Mouse (Mus musculus): ENCODE data around the gene Ddr2.

The Ddr2 gene

GRCm38 (mm10) chr1:169946004-169946403, 164.6 kb downstream of the Ddr2 start:
- DNase-seq = no peak

GRCm38 (mm10) chr1:169939345-169939744, 171.2 kb downstream of the Ddr2 start:
- DNase-seq = no peak

GRCm38 (mm10) chr1:169934005-169934725, 176.4 kb downstream of the Ddr2 start:
- peak; percentile 28 for DNase-seq

- DNase-seq = no peak
These were observed 178.3 kb downstream of the Ddr2 start for GRCm38 (mm10) chr1:169932122-169932746.

GRCm38 (mm10) chr1:169931698-169932097, 178.9 kb downstream of the Ddr2 start:
- no peak for DNase-seq

GRCm38 (mm10) chr1:169928454-169928971, 182.0 kb downstream of the Ddr2 start, which contains the start of gene Ccdc190:
Gene Ccdc190, plus strand, starts transcription at chr1:169928648.
- DNase-seq = peak; percentile 20

GRCm38 (mm10) chr1:169927753-169928369, 182.7 kb downstream of the Ddr2 start:
- DNase-seq = no peak

GRCm38 (mm10) chr1:169924567-169924966, 186.0 kb downstream of the Ddr2 start:
- DNase-seq = no peak
